Mouse (Mus musculus): ENCODE measurements around the gene Tcf12.

Gene Tcf12

GRCm38 (mm10) chr9:71964039-71964438, 147.6 kb downstream of the Tcf12 start:
- Histone ChIP-seq H3K36me3 (ENCODE audit: insufficient read depth, low read length) (no peaks in the 10 kb centered on the region), H3K27me3 (ENCODE audit: insufficient read depth, low read length) (no peaks in the 10 kb centered on the region), H3K4me3 (replicated peaks; ENCODE audit: low read length) (no peak overlapping the region), H3K4me1 (replicated peaks; ENCODE audit: low read depth, low read length) (0 out of 2 replicates have a peak, but pooled peaks cover 3% of the 10 kb centered on the region), H3K9me3 (ENCODE audit: low read length) (no peaks in the 10 kb centered on the region)
- TF ChIP-seq POU5F1 (IDR thresholded peaks at IDR 0.05; ENCODE audit: borderline replicate concordance, low read length): no peak

GRCm38 (mm10) chr9:71960026-71960396, 151.7 kb downstream of the Tcf12 start:
- Histone ChIP-seq H3K4me1 (replicated peaks; ENCODE audit: low read depth, low read length) (0 out of 2 replicates have a peak, but pooled peaks cover 3% of the 10 kb centered on the region), H3K9me3 (ENCODE audit: low read length) (no peaks in the 10 kb centered on the region), H3K27me3 (ENCODE audit: insufficient read depth, low read length) (no peaks in the 10 kb centered on the region), H3K4me3 (replicated peaks; ENCODE audit: low read length) (no peak overlapping the region), H3K36me3 (ENCODE audit: insufficient read depth, low read length) (no peaks in the 10 kb centered on the region)
- no peak for TF ChIP-seq NANOG (IDR thresholded peaks at IDR 0.05; ENCODE audit: borderline replicate concordance, low read length)
- no peak for TF ChIP-seq POU5F1 (IDR thresholded peaks at IDR 0.05; ENCODE audit: borderline replicate concordance, low read length)
- 0 out of 2 replicates have a peak, but pooled peaks have one; percentile 9 for TF ChIP-seq CTCF (conservative IDR thresholded peaks at IDR 0.05; ENCODE audit: low read length)

GRCm38 (mm10) chr9:71959259-71960025, 152.2 kb downstream of the Tcf12 start:
- no peak for TF ChIP-seq NANOG (IDR thresholded peaks at IDR 0.05; ENCODE audit: borderline replicate concordance, low read length)
- no peak for TF ChIP-seq CTCF (conservative IDR thresholded peaks at IDR 0.05; ENCODE audit: low read length)
- no peak for TF ChIP-seq POU5F1 (IDR thresholded peaks at IDR 0.05; ENCODE audit: borderline replicate concordance, low read length)
- H3K27me3 ChIP-seq (ENCODE audit: insufficient read depth, low read length): no peaks in the 10 kb centered on the region
- H3K4me3 ChIP-seq (replicated peaks; ENCODE audit: low read length): no peak overlapping the region
- H3K9me3 ChIP-seq (ENCODE audit: low read length): no peaks in the 10 kb centered on the region
- no peaks in the 10 kb centered on the region for H3K36me3 ChIP-seq (ENCODE audit: insufficient read depth, low read length)
- H3K4me1 ChIP-seq (replicated peaks; ENCODE audit: low read depth, low read length): 0 out of 2 replicates have a peak, but pooled peaks cover 3% of the 10 kb centered on the region

DNA sequence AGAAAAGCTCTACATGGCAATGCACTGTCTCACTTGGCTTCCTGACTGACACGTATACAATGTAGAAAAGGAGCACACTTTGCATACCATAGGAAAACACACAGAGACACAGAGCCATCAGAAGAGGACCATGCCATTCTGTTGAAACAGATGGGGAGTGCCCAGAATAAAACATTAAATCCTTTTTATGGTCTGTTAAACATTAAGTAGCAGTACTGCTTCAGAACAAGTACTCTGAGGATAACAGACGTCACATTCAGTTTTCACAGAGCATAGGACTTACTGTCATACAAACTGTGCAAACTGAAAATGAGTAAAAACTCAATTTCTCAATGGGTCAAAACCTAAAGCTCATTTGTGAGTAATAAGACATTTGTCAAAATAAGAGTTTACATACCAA, 158.5 kb downstream of the Tcf12 start:
- Histone ChIP-seq H3K9me3 (ENCODE audit: low read length) (no peaks in the 10 kb centered on the region), H3K36me3 (ENCODE audit: insufficient read depth, low read length) (no peaks in the 10 kb centered on the region), H3K27me3 (ENCODE audit: insufficient read depth, low read length) (no peaks in the 10 kb centered on the region), H3K4me3 (replicated peaks; ENCODE audit: low read length) (no peak overlapping the region), H3K4me1 (replicated peaks; ENCODE audit: low read depth, low read length) (no peaks in the 10 kb centered on the region)
- no peak for TF ChIP-seq CTCF (conservative IDR thresholded peaks at IDR 0.05; ENCODE audit: low read length)
- no peak for TF ChIP-seq POU5F1 (IDR thresholded peaks at IDR 0.05; ENCODE audit: borderline replicate concordance, low read length)
- no peak for TF ChIP-seq NANOG (IDR thresholded peaks at IDR 0.05; ENCODE audit: borderline replicate concordance, low read length)

- Histone ChIP-seq H3K36me3 (ENCODE audit: insufficient read depth, low read length) (no peaks in the 10 kb centered on the region), H3K9me3 (ENCODE audit: low read length) (no peaks in the 10 kb centered on the region), H3K4me3 (replicated peaks; ENCODE audit: low read length) (no peak overlapping the region), H3K27me3 (ENCODE audit: insufficient read depth, low read length) (no peaks in the 10 kb centered on the region), H3K4me1 (replicated peaks; ENCODE audit: low read depth, low read length) (no peaks in the 10 kb centered on the region)
- TF ChIP-seq NANOG (IDR thresholded peaks at IDR 0.05; ENCODE audit: borderline replicate concordance, low read length): no peak
- no peak for TF ChIP-seq POU5F1 (IDR thresholded peaks at IDR 0.05; ENCODE audit: borderline replicate concordance, low read length)
- no peak for TF ChIP-seq CTCF (conservative IDR thresholded peaks at IDR 0.05; ENCODE audit: low read length)
Observed at GRCm38 (mm10) chr9:71952621-71953076, 159.0 kb downstream of the Tcf12 start.

DNA sequence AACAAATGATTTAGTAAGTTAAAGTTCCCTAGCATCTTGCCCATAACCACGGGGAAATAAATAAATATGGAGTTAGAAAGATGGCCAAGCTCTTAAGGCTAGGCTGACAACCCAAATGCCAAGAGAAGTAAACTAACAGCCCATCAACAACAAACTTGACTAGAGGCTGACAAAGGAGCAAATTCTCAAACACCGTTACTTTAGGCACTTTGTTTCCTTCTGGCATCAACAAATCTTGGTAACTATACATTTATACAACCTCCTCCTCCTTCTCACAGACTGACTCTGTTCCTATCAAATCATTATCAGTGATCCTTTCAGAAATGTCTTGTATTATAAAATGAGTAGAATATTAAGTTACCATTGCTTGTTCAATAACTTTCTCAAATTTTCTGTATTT, 159.7 kb downstream of the Tcf12 start:
- no peaks in the 10 kb centered on the region for H3K9me3 ChIP-seq (ENCODE audit: low read length)
- no peaks in the 10 kb centered on the region for H3K27me3 ChIP-seq (ENCODE audit: insufficient read depth, low read length)
- no peaks in the 10 kb centered on the region for H3K36me3 ChIP-seq (ENCODE audit: insufficient read depth, low read length)
- H3K4me3 ChIP-seq (replicated peaks; ENCODE audit: low read length): no peak overlapping the region
- TF ChIP-seq NANOG (IDR thresholded peaks at IDR 0.05; ENCODE audit: borderline replicate concordance, low read length) (no peak), CTCF (conservative IDR thresholded peaks at IDR 0.05; ENCODE audit: low read length) (no peak), POU5F1 (IDR thresholded peaks at IDR 0.05; ENCODE audit: borderline replicate concordance, low read length) (no peak)
- no peaks in the 10 kb centered on the region for H3K4me1 ChIP-seq (replicated peaks; ENCODE audit: low read depth, low read length)

DNA sequence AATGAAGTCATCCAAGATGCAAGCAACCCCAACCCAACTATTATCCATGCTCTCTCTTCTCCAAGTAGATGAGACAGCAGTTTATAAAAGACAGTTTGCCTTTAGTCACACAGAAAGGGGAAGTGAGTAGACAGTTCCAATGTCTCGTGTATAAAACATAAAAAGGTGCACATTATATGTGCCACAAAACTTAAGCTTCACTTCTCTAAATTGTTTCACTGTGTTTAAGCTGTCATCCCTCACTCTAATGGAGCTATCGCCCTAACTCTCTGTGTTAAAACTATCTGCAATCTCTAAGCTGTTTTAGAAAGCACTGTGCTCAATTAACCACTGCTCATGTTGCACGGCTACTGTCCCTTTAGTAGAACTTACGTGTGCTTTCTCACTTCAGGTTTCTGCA, 160.3 kb downstream of the Tcf12 start:
- no peaks in the 10 kb centered on the region for H3K27me3 ChIP-seq (ENCODE audit: insufficient read depth, low read length)
- no peaks in the 10 kb centered on the region for H3K4me1 ChIP-seq (replicated peaks; ENCODE audit: low read depth, low read length)
- TF ChIP-seq CTCF (conservative IDR thresholded peaks at IDR 0.05; ENCODE audit: low read length) (no peak), NANOG (IDR thresholded peaks at IDR 0.05; ENCODE audit: borderline replicate concordance, low read length) (no peak), POU5F1 (IDR thresholded peaks at IDR 0.05; ENCODE audit: borderline replicate concordance, low read length) (no peak)
- H3K4me3 ChIP-seq (replicated peaks; ENCODE audit: low read length): no peak overlapping the region
- H3K36me3 ChIP-seq (ENCODE audit: insufficient read depth, low read length): no peaks in the 10 kb centered on the region
- H3K9me3 ChIP-seq (ENCODE audit: low read length): no peaks in the 10 kb centered on the region

- TF ChIP-seq CTCF (conservative IDR thresholded peaks at IDR 0.05; ENCODE audit: low read length): no peak
- no peaks in the 10 kb centered on the region for H3K27me3 ChIP-seq (ENCODE audit: insufficient read depth, low read length)
- H3K4me1 ChIP-seq (replicated peaks; ENCODE audit: low read depth, low read length): no peaks in the 10 kb centered on the region
- H3K36me3 ChIP-seq (ENCODE audit: insufficient read depth, low read length): no peaks in the 10 kb centered on the region
- H3K4me3 ChIP-seq (replicated peaks; ENCODE audit: low read length): no peak overlapping the region
- H3K9me3 ChIP-seq (ENCODE audit: low read length): no peaks in the 10 kb centered on the region
Observed at GRCm38 (mm10) chr9:71944801-71945200, 166.9 kb downstream of the Tcf12 start.

- Histone ChIP-seq H3K27me3 (ENCODE audit: insufficient read depth, low read length) (no peaks in the 10 kb centered on the region), H3K9me3 (ENCODE audit: low read length) (no peaks in the 10 kb centered on the region), H3K4me1 (replicated peaks; ENCODE audit: low read depth, low read length) (no peaks in the 10 kb centered on the region), H3K36me3 (ENCODE audit: insufficient read depth, low read length) (no peaks in the 10 kb centered on the region), H3K4me3 (replicated peaks; ENCODE audit: low read length) (no peak overlapping the region)
- TF ChIP-seq NANOG (IDR thresholded peaks at IDR 0.05; ENCODE audit: borderline replicate concordance, low read length) (no peak), CTCF (conservative IDR thresholded peaks at IDR 0.05; ENCODE audit: low read length) (no peak), POU5F1 (IDR thresholded peaks at IDR 0.05; ENCODE audit: borderline replicate concordance, low read length) (no peak)
Observed at GRCm38 (mm10) chr9:71942424-71942823, 169.2 kb downstream of the Tcf12 start.

Data from E14TG2a.4 (cell line).